In genomic region chr6:125711261-125711660, GRCm38 (mm10) we compare ENCODE assay signal across 23 mouse cellular contexts. TPM values are rescaled to one million over a fixed set of nuclear protein-coding genes. Genes with fewer than 3 reads are reported as not detected.
A peak's percentile ranks its signal among the peaks of the same experiment; 100 is the strongest.
DNase-seq lines count a peak whose midpoint lies in the region; ATAC-seq and TF ChIP-seq lines count a peak whose summit lies in the region.
"Had no signal": no experiment of that assay in that cellular context is flagged by ENCODE, and none has a peak within 500 bp of the region (broad histone marks: within the 10 kb centered on the region; RNA-seq: fewer than 3 reads in every experiment).

No protein-coding gene starts in this region.

- no peaks in the 10 kb centered on the region for H3K9me3 ChIP-seq in hindbrain, embryonic 11.5 days (ENCODE audit: control insufficient read depth, low read length)
- H3K9me3 ChIP-seq in hindbrain, embryonic 16.5 days (ENCODE audit: control insufficient read depth, low read length) = no peaks in the 10 kb centered on the region
- no peaks in the 10 kb centered on the region for H3K9me3 ChIP-seq in hindbrain, embryonic 12.5 days (replicated peaks)
- H3K9me3 ChIP-seq: limb, embryonic 10.5 days; midbrain, embryonic 12.5 days had no signal

- TF ChIP-seq CTCF in layer of hippocampus, adult 2 months (conservative IDR thresholded peaks at IDR 0.05) = no peak

- no peak overlapping the region for H3K4me3 ChIP-seq in hindbrain, embryonic 11.5 days (ENCODE audit: low read depth, low read length)
- H3K4me3 ChIP-seq in hindbrain, embryonic 16.5 days (ENCODE audit: low read length) = no peak overlapping the region
- peak overlapping the region; percentile 31; the same call in 1 of the 2 replicates for H3K4me3 ChIP-seq in layer of hippocampus, adult 2 months
- no peak overlapping the region for H3K4me3 ChIP-seq in hindbrain, embryonic 12.5 days
- H3K4me3 ChIP-seq: limb, embryonic 10.5 days; midbrain, embryonic 12.5 days; myocyte had no signal

- H3K4me2 ChIP-seq in hindbrain, embryonic 11.5 days (replicated peaks; ENCODE audit: low read depth, low read length) = no peak overlapping the region
- H3K4me2 ChIP-seq in hindbrain, embryonic 16.5 days (ENCODE audit: low read length) = no peak overlapping the region
- no peak overlapping the region for H3K4me2 ChIP-seq in hindbrain, embryonic 12.5 days (replicated peaks)
- H3K4me2 ChIP-seq: midbrain, embryonic 12.5 days had no signal

- 0 out of 2 replicates have a peak, but pooled peaks have one; percentile 25 for ATAC-seq in hindbrain, embryonic 11.5 days (ENCODE audit: low FRiP score)
- ATAC-seq in hindbrain, embryonic 16.5 days = no peak
- ATAC-seq in hindbrain, embryonic 12.5 days (ENCODE audit: low FRiP score) = no peak
- ATAC-seq: forebrain, postnatal 0 days; hindbrain, postnatal 0 days had no signal

- H3K27me3 ChIP-seq in hindbrain, embryonic 11.5 days (ENCODE audit: control insufficient read depth, insufficient read depth, low read length) = no peaks in the 10 kb centered on the region
- H3K27me3 ChIP-seq in hindbrain, embryonic 16.5 days (replicated peaks; ENCODE audit: control insufficient read depth, insufficient read depth, low read length) = no peaks in the 10 kb centered on the region
- no peaks in the 10 kb centered on the region for H3K27me3 ChIP-seq in hindbrain, embryonic 12.5 days
- H3K27me3 ChIP-seq: midbrain, embryonic 12.5 days had no signal

- H3K4me1 ChIP-seq in hindbrain, embryonic 11.5 days (replicated peaks; ENCODE audit: control insufficient read depth, insufficient read depth, low read length) = no peaks in the 10 kb centered on the region
- H3K4me1 ChIP-seq in hindbrain, embryonic 16.5 days (ENCODE audit: control insufficient read depth, insufficient read depth, low read depth, low read length) = no peaks in the 10 kb centered on the region
- no peaks in the 10 kb centered on the region for H3K4me1 ChIP-seq in hindbrain, embryonic 12.5 days
- H3K4me1 ChIP-seq: midbrain, embryonic 12.5 days had no signal

- WGBS in hindbrain, embryonic 11.5 days = 92% methylated on average over 16 of the region's 16 CpGs
- WGBS in hindbrain, embryonic 16.5 days = 80% methylated on average over 16 of the region's 16 CpGs
- 89% methylated on average over 16 of the region's 16 CpGs for WGBS in hindbrain, embryonic 12.5 days

- no peak overlapping the region for H3K27ac ChIP-seq in hindbrain, embryonic 11.5 days (ENCODE audit: low read depth, low read length)
- H3K27ac ChIP-seq in hindbrain, embryonic 16.5 days (ENCODE audit: low read depth, low read length) = no peak overlapping the region
- peak overlapping the region; percentile 68; the same call in 1 of the 2 replicates for H3K27ac ChIP-seq in layer of hippocampus, adult 2 months
- no peak overlapping the region for H3K27ac ChIP-seq in hindbrain, embryonic 12.5 days
- H3K27ac ChIP-seq: hindbrain, postnatal 0 days; limb, embryonic 10.5 days; liver, embryonic 14.5 days; midbrain, embryonic 12.5 days; stomach, postnatal 0 days had no signal

- no peaks in the 10 kb centered on the region for H3K36me3 ChIP-seq in hindbrain, embryonic 11.5 days (ENCODE audit: control insufficient read depth, insufficient read depth, low read length)
- H3K36me3 ChIP-seq in hindbrain, embryonic 16.5 days (ENCODE audit: control insufficient read depth, insufficient read depth, low read length) = no peaks in the 10 kb centered on the region
- H3K36me3 ChIP-seq in hindbrain, embryonic 12.5 days = no peaks in the 10 kb centered on the region
- H3K36me3 ChIP-seq: limb, embryonic 10.5 days; midbrain, embryonic 12.5 days had no signal

- H3K9ac ChIP-seq in hindbrain, embryonic 11.5 days (ENCODE audit: low read depth, low read length) = no peak overlapping the region
- no peak overlapping the region for H3K9ac ChIP-seq in hindbrain, embryonic 16.5 days (ENCODE audit: low read depth, low read length)
- no peak overlapping the region for H3K9ac ChIP-seq in hindbrain, embryonic 12.5 days
- H3K9ac ChIP-seq: forebrain, postnatal 0 days; liver, embryonic 14.5 days; midbrain, embryonic 12.5 days had no signal

- DNase-seq in hindbrain, embryonic 11.5 days (ENCODE audit: low spot score) = no peak
- peak; percentile 44 to 53 for DNase-seq in layer of hippocampus, adult 2 months (ENCODE audit: low spot score in 2 of 2)
- DNase-seq in left cerebral cortex, adult 8-10 months (ENCODE audit: low spot score in 2 of 2) = peak; percentile 24 to 84
- DNase-seq in right cerebral cortex, postnatal 36 days (ENCODE audit: low spot score in 2 of 2) = peak; percentile 62 to 74
- DNase-seq in adrenal gland, adult 18-20 months (ENCODE audit: low spot score in 2 of 2) = no peak
- DNase-seq in thymus, adult 18-20 months = no peak
- DNase-seq: cerebellum, adult 11 months; forebrain, postnatal 0 days; kidney, adult 2 months; lung, postnatal 14 days; spleen, adult 18-20 months had no signal

RNA-seq across cellular contexts. Expression of gene Ano2, which starts 21.0 kb away (rescaled TPM):
- polyA plus RNA-seq in hindbrain, embryonic 11.5 days (2014; fragmentation: Nextera tagmentation; extraction: Ambion mirVana) = 0.28 and 0.35 TPM in 2 replicates
- 0.50 and 1.1 TPM in 2 replicates for polyA plus RNA-seq in hindbrain, embryonic 16.5 days (2015; fragmentation: Nextera tagmentation; extraction: Ambion mirVana)
- 1 to 10 TPM; 5.6 to 8.3 TPM for total RNA-seq in layer of hippocampus, adult 2 months (2021)
- 10 to 100 TPM; 12.5 to 19.7 (median 15.1) TPM for total RNA-seq in left cerebral cortex, adult 8-10 months (2022)
- total RNA-seq in adrenal gland, adult 18-20 months (2021) = under 1 TPM in 1 of 2 experiments, not detected in 1; 0.10 TPM
- 0.17 and 0.25 TPM in 2 replicates for polyA plus RNA-seq in hindbrain, embryonic 12.5 days (2016; fragmentation: Nextera tagmentation; extraction: Ambion mirVana)
- total RNA-seq: granulocyte monocyte progenitor cell, adult 5-6 weeks; MEL had no signal
- polyA plus RNA-seq: C2C12; heart, postnatal 0 days; myocyte had no signal

Comparison
In these comparisons a context has a peak if more than half of its experiments do, and no peak if none do; other contexts are left out.
1. DNase-seq: peak in layer of hippocampus, adult 2 months (2 of 2), left cerebral cortex, adult 8-10 months (2 of 2) and right cerebral cortex, postnatal 36 days (2 of 2); none in hindbrain, embryonic 11.5 days (single experiment), adrenal gland, adult 18-20 months (0 of 2) and thymus, adult 18-20 months (0 of 2).
2. RNA of gene Ano2, which starts 21.0 kb away (total RNA-seq): 12.5 to 19.7 TPM in left cerebral cortex, adult 8-10 months and 5.6 to 8.3 TPM in layer of hippocampus, adult 2 months; 0.10 TPM in adrenal gland, adult 18-20 months; every median in the first group is over 4 times any median in the second.